Mouse (Mus musculus) myocyte (in vitro differentiated cells): ENCODE results near the gene Slc6a4. TPM values are rescaled to one million over a fixed set of nuclear protein-coding genes. Genes with fewer than 3 reads are reported as not detected.

Source experiments
- H3K27me3 ChIP-seq: one replicate; pipeline ENCODE4 v1.6.1; 2011; ENCODE audit not compliant: control insufficient read depth, insufficient read depth, insufficient read length
- H3K36me3 ChIP-seq: one replicate; pipeline ENCODE4 v1.6.1; 2011; ENCODE audit not compliant: control insufficient read depth, insufficient read depth
- H3K4me2 ChIP-seq: one replicate; pipeline ENCODE4 v1.6.1; 2011; ENCODE audit warnings: low read depth, control low read depth
- H3K4me3 ChIP-seq: one replicate; pipeline ENCODE4 v1.5.1; 2011; ENCODE audit warnings: mild to moderate bottlenecking, control low read depth, moderate library complexity
- H3K79me2 ChIP-seq: one replicate; pipeline ENCODE4 v1.6.1; 2011; ENCODE audit not compliant: control insufficient read depth, insufficient read depth
- H3ac ChIP-seq: one replicate; pipeline ENCODE4 v1.6.1; 2011; ENCODE audit not compliant: control insufficient read depth, insufficient read length
- CEBPB ChIP-seq: IDR thresholded peaks from 2 replicates; pipeline ENCODE4 v1.6.1; 2011; ENCODE audit warnings: mild to moderate bottlenecking, moderate library complexity; ENCODE audit not compliant: poor library complexity, insufficient read depth, severe bottlenecking
- E2F4 ChIP-seq: IDR thresholded peaks from one replicate; pipeline ENCODE4 v1.6.1; 2011; ENCODE audit warnings: mild to moderate bottlenecking, control low read depth, moderate library complexity; ENCODE audit not compliant: insufficient read depth
- MAX ChIP-seq: IDR thresholded peaks from one replicate; pipeline ENCODE4 v1.6.1; 2011; ENCODE audit warnings: low read depth, mild to moderate bottlenecking, control low read depth
- MYOD1 ChIP-seq, 3 experiments: IDR thresholded peaks; one replicate each; pipeline ENCODE4 v1.6.1; 2011; ENCODE audit warnings: control low read depth in 2 of 3, low read depth in 2 of 3, mild to moderate bottlenecking in 2 of 3, moderate library complexity in 1 of 3; ENCODE audit not compliant: insufficient read length in 2 of 3, control insufficient read depth in 1 of 3
- MYOG ChIP-seq, 3 experiments: IDR thresholded peaks; one replicate each; pipeline ENCODE4 v1.6.1; 2011; ENCODE audit warnings: control low read depth in 2 of 3, low read depth in 2 of 3, mild to moderate bottlenecking in 2 of 3; ENCODE audit not compliant: insufficient read length in 2 of 3, control insufficient read depth in 1 of 3, insufficient read depth in 1 of 3
- POLR2A ChIP-seq: IDR thresholded peaks from one replicate; pipeline ENCODE4 v1.6.1; 2011; ENCODE audit warnings: low read depth, mild to moderate bottlenecking, control low read depth, moderate library complexity; ENCODE audit not compliant: insufficient read length
- POLR2AphosphoS2 ChIP-seq: IDR thresholded peaks from one replicate; pipeline ENCODE4 v1.6.1; 2011; ENCODE audit warnings: low read depth, control low read depth; ENCODE audit not compliant: insufficient read length
- REST ChIP-seq: IDR thresholded peaks from one replicate; pipeline ENCODE4 v1.6.1; 2011; ENCODE audit warnings: mild to moderate bottlenecking, control low read depth, moderate library complexity; ENCODE audit not compliant: insufficient read depth, insufficient read length
- SRF ChIP-seq: IDR thresholded peaks from one replicate; pipeline ENCODE4 v1.6.1; 2011; ENCODE audit warnings: low read depth; ENCODE audit not compliant: control insufficient read depth, insufficient read length
- TCF12 ChIP-seq: IDR thresholded peaks from one replicate; pipeline ENCODE4 v1.6.1; 2011; ENCODE audit warnings: mild to moderate bottlenecking, control low read depth; ENCODE audit not compliant: poor library complexity, insufficient read depth, severe bottlenecking
- TCF3 ChIP-seq: IDR thresholded peaks from one replicate; pipeline ENCODE4 v1.6.1; 2011; ENCODE audit warnings: low read depth, control low read depth; ENCODE audit not compliant: insufficient read length
- USF1 ChIP-seq: IDR thresholded peaks from one replicate; pipeline ENCODE4 v1.6.1; 2011; ENCODE audit warnings: low read depth, mild to moderate bottlenecking, control low read depth, moderate library complexity
- polyA plus RNA-seq: library from polyadenylated mRNA; unstranded; fragments of >200 nt; fragmentation: generic; extraction: Trizol; gene quantifications from one replicate; pipeline ENCODE4 v1.2.1, GENCODE M21; 2012; ENCODE audit warnings: missing spikeins

Slc6a4 gene
- polyA plus RNA-seq, 1 experiment, result not detected

- no peaks in the 10 kb centered on the region for H3K36me3 ChIP-seq
- H3K4me3 ChIP-seq, result no peak overlapping the region
- TF ChIP-seq USF1 (no peak), CEBPB (no peak), POLR2A (no peak), REST (no peak), MAX (no peak), MYOG (IDR thresholded peaks at IDR 0.05; ENCODE audit: control insufficient read depth in 1 of 3, insufficient read depth in 1 of 3, insufficient read length in 2 of 3, low read depth in 2 of 3) (no peak), E2F4 (no peak), TCF3 (no peak), TCF12 (no peak), SRF (no peak), MYOD1 (IDR thresholded peaks at IDR 0.05; ENCODE audit: control insufficient read depth in 1 of 3, insufficient read length in 2 of 3, low read depth in 2 of 3) (no peak), POLR2AphosphoS2 (no peak)
- no peak overlapping the region for H3ac ChIP-seq
- no peaks in the 10 kb centered on the region for H3K79me2 ChIP-seq
- H3K27me3 ChIP-seq, result peaks cover 4% of the 10 kb centered on the region
- H3K4me2 ChIP-seq, result no peak overlapping the region
Measured at GRCm38 (mm10) chr11:76990839-76991238, 7.6 kb upstream of the Slc6a4 start.

GRCm38 (mm10) chr11:76992886-76993285, 5.5 kb upstream of the Slc6a4 start:
- Histone ChIP-seq H3K36me3 (no peaks in the 10 kb centered on the region), H3K27me3 (peaks cover 14% of the 10 kb centered on the region), H3K4me3 (no peak overlapping the region), H3K79me2 (no peaks in the 10 kb centered on the region), H3ac (no peak overlapping the region), H3K4me2 (peak overlapping the region; percentile 36)
- no peak for TF ChIP-seq MAX
- no peak for TF ChIP-seq POLR2AphosphoS2
- TF ChIP-seq TCF3, result no peak
- TF ChIP-seq CEBPB, result no peak
- TF ChIP-seq TCF12, result no peak
- TF ChIP-seq MYOG (IDR thresholded peaks at IDR 0.05; ENCODE audit: control insufficient read depth in 1 of 3, insufficient read depth in 1 of 3, insufficient read length in 2 of 3, low read depth in 2 of 3), result no peak
- no peak for TF ChIP-seq MYOD1 (IDR thresholded peaks at IDR 0.05; ENCODE audit: control insufficient read depth in 1 of 3, insufficient read length in 2 of 3, low read depth in 2 of 3)
- no peak for TF ChIP-seq REST
- TF ChIP-seq E2F4, result no peak
- TF ChIP-seq USF1, result no peak
- TF ChIP-seq SRF, result no peak
- TF ChIP-seq POLR2A, result no peak

GRCm38 (mm10) chr11:76995966-76996672, 2.3 kb upstream of the Slc6a4 start:
- H3K4me3 ChIP-seq, result no peak overlapping the region
- TF ChIP-seq MAX, result no peak
- no peak overlapping the region for H3ac ChIP-seq
- no peaks in the 10 kb centered on the region for H3K36me3 ChIP-seq
- H3K27me3 ChIP-seq, result peaks cover 22% of the 10 kb centered on the region
- no peak overlapping the region for H3K4me2 ChIP-seq
- no peaks in the 10 kb centered on the region for H3K79me2 ChIP-seq

- H3ac ChIP-seq, result no peak overlapping the region
- H3K27me3 ChIP-seq, result peaks cover 22% of the 10 kb centered on the region
- H3K79me2 ChIP-seq, result no peaks in the 10 kb centered on the region
Measured at GRCm38 (mm10) chr11:76997305-76997704, 1.1 kb upstream of the Slc6a4 start.

GRCm38 (mm10) chr11:76998705-76999226, 363 bp downstream of the Slc6a4 start:
- no peaks in the 10 kb centered on the region for H3K79me2 ChIP-seq
- no peak overlapping the region for H3ac ChIP-seq
- H3K36me3 ChIP-seq, result no peaks in the 10 kb centered on the region
- no peak for TF ChIP-seq CEBPB
- H3K4me2 ChIP-seq, result peak overlapping the region; percentile 79
- H3K4me3 ChIP-seq, result no peak overlapping the region
- H3K27me3 ChIP-seq, result peaks cover 22% of the 10 kb centered on the region

More at GRCm38 (mm10) chr11:76997305-76997704, 1.1 kb upstream of the Slc6a4 start:
- Histone ChIP-seq H3K4me2 (peak overlapping the region; percentile 79), H3K36me3 (no peaks in the 10 kb centered on the region), H3K4me3 (peak overlapping the region; percentile 18)
- TF ChIP-seq POLR2A (no peak), TCF3 (no peak), E2F4 (no peak), USF1 (no peak), REST (no peak), SRF (no peak), MYOG (IDR thresholded peaks at IDR 0.05; ENCODE audit: control insufficient read depth in 1 of 3, insufficient read depth in 1 of 3, insufficient read length in 2 of 3, low read depth in 2 of 3) (no peak), TCF12 (no peak), MAX (no peak), MYOD1 (IDR thresholded peaks at IDR 0.05; ENCODE audit: control insufficient read depth in 1 of 3, insufficient read length in 2 of 3, low read depth in 2 of 3) (no peak), POLR2AphosphoS2 (no peak), CEBPB (no peak)
